Mouse (Mus musculus): ENCODE data around the gene Pappa. TPM values are rescaled to one million over a fixed set of nuclear protein-coding genes. Genes with fewer than 3 reads are reported as not detected.

The Pappa gene
- 1.3 and 1.6 TPM in 2 replicates for polyA plus RNA-seq (2016; fragmentation: Nextera tagmentation; extraction: Ambion mirVana)

- H3K9me3 ChIP-seq (replicated peaks): no peaks in the 10 kb centered on the region
- H3K4me2 ChIP-seq (replicated peaks): peak within 1 kb of the TSS; percentile 91
- H3K4me3 ChIP-seq: peak within 1 kb of the TSS; percentile 59
- H3K27ac ChIP-seq: no peak within 1 kb of the TSS
- under 1% methylated on average over 15 of the region's 16 CpGs for WGBS
- H3K27me3 ChIP-seq: peaks cover 21% of the 10 kb centered on the region
- no peaks in the 10 kb centered on the region for H3K36me3 ChIP-seq
- H3K4me1 ChIP-seq: peaks cover 25% of the 10 kb centered on the region
- peak within 1 kb of the TSS; percentile 72 for H3K9ac ChIP-seq
- no peak for ATAC-seq (ENCODE audit: low FRiP score)
Observed at GRCm38 (mm10) chr4:65123741-65124224, at the start of gene Pappa. Gene Pappa (plus strand): TSS chr4:65124174.

- H3K4me1 ChIP-seq: no peaks in the 10 kb centered on the region
- H3K4me2 ChIP-seq (replicated peaks): no peak overlapping the region
- no peaks in the 10 kb centered on the region for H3K36me3 ChIP-seq
- H3K9ac ChIP-seq: no peak overlapping the region
- no peak overlapping the region for H3K27ac ChIP-seq
- 87% methylated on average over 6 of the region's 6 CpGs for WGBS
- no peaks in the 10 kb centered on the region for H3K9me3 ChIP-seq (replicated peaks)
- H3K27me3 ChIP-seq: no peaks in the 10 kb centered on the region
- ATAC-seq (ENCODE audit: low FRiP score): no peak
- H3K4me3 ChIP-seq: no peak overlapping the region
Observed at GRCm38 (mm10) chr4:65077906-65078615, 45.9 kb upstream of the Pappa start.

- no peaks in the 10 kb centered on the region for H3K9me3 ChIP-seq (replicated peaks)
- no peak overlapping the region for H3K4me3 ChIP-seq
- 78% methylated on average over 1 of the region's 1 CpGs for WGBS
- no peak overlapping the region for H3K9ac ChIP-seq
- H3K4me2 ChIP-seq (replicated peaks): no peak overlapping the region
- no peak overlapping the region for H3K27ac ChIP-seq
- H3K4me1 ChIP-seq: no peaks in the 10 kb centered on the region
- H3K36me3 ChIP-seq: no peaks in the 10 kb centered on the region
- H3K27me3 ChIP-seq: no peaks in the 10 kb centered on the region
- ATAC-seq (ENCODE audit: low FRiP score): no peak
Observed at GRCm38 (mm10) chr4:65086864-65087263, 37.1 kb upstream of the Pappa start.

- H3K9ac ChIP-seq: no peak overlapping the region
- no peak for ATAC-seq (ENCODE audit: low FRiP score)
- H3K4me3 ChIP-seq: no peak overlapping the region
- no peaks in the 10 kb centered on the region for H3K36me3 ChIP-seq
- H3K27me3 ChIP-seq: no peaks in the 10 kb centered on the region
- no peaks in the 10 kb centered on the region for H3K4me1 ChIP-seq
- no peaks in the 10 kb centered on the region for H3K9me3 ChIP-seq (replicated peaks)
- no peak overlapping the region for H3K27ac ChIP-seq
- no peak overlapping the region for H3K4me2 ChIP-seq (replicated peaks)
- WGBS: 88% methylated on average over 5 of the region's 5 CpGs
Observed at GRCm38 (mm10) chr4:65087592-65087991, 36.4 kb upstream of the Pappa start.

GRCm38 (mm10) chr4:65092191-65092590 lies 31.8 kb upstream of the Pappa start:
- ATAC-seq (ENCODE audit: low FRiP score): no peak
- Histone ChIP-seq H3K4me2 (replicated peaks) (no peak overlapping the region), H3K4me3 (no peak overlapping the region), H3K9me3 (replicated peaks) (no peaks in the 10 kb centered on the region), H3K4me1 (no peaks in the 10 kb centered on the region), H3K9ac (no peak overlapping the region), H3K27me3 (no peaks in the 10 kb centered on the region), H3K36me3 (no peaks in the 10 kb centered on the region), H3K27ac (no peak overlapping the region)
- WGBS: 6% methylated on average over 1 of the region's 1 CpGs

- Histone ChIP-seq H3K4me1 (peaks cover 14% of the 10 kb centered on the region), H3K4me3 (no peak overlapping the region)
- WGBS: 84% methylated on average over 1 of the region's 1 CpGs
Observed at GRCm38 (mm10) chr4:65120329-65120728, 3.6 kb upstream of the Pappa start.

GRCm38 (mm10) chr4:65122841-65123240 lies 1.1 kb upstream of the Pappa start:
- WGBS: 0% methylated on average over 2 of the region's 2 CpGs
- no peak for ATAC-seq (ENCODE audit: low FRiP score)

More at GRCm38 (mm10) chr4:65120329-65120728, 3.6 kb upstream of the Pappa start:
- H3K9me3 ChIP-seq (replicated peaks): no peaks in the 10 kb centered on the region
- H3K27me3 ChIP-seq: peaks cover 7% of the 10 kb centered on the region
- no peak for ATAC-seq (ENCODE audit: low FRiP score)
- no peak overlapping the region for H3K4me2 ChIP-seq (replicated peaks)
- H3K9ac ChIP-seq: no peak overlapping the region
- no peak overlapping the region for H3K27ac ChIP-seq
- no peaks in the 10 kb centered on the region for H3K36me3 ChIP-seq

GRCm38 (mm10) chr4:65124369-65125151 lies 586 bp downstream of the Pappa start:
- peaks cover 25% of the 10 kb centered on the region for H3K4me1 ChIP-seq
- H3K27ac ChIP-seq: no peak overlapping the region
- peaks cover 21% of the 10 kb centered on the region for H3K27me3 ChIP-seq
- peak overlapping the region; percentile 72 for H3K9ac ChIP-seq
- peak; percentile 76 for ATAC-seq (ENCODE audit: low FRiP score)
- no peaks in the 10 kb centered on the region for H3K36me3 ChIP-seq
- peak overlapping the region; percentile 91 for H3K4me2 ChIP-seq (replicated peaks)
- 1% methylated on average over 76 of the region's 80 CpGs for WGBS
- no peaks in the 10 kb centered on the region for H3K9me3 ChIP-seq (replicated peaks)
- H3K4me3 ChIP-seq: peak overlapping the region; percentile 59

More at GRCm38 (mm10) chr4:65122841-65123240, 1.1 kb upstream of the Pappa start:
- H3K4me2 ChIP-seq (replicated peaks): peak overlapping the region; percentile 91; the same call in 1 of the 2 replicates
- H3K9ac ChIP-seq: no peak overlapping the region
- H3K9me3 ChIP-seq (replicated peaks): no peaks in the 10 kb centered on the region
- no peak overlapping the region for H3K4me3 ChIP-seq
- peaks cover 25% of the 10 kb centered on the region for H3K4me1 ChIP-seq
- H3K27me3 ChIP-seq: peaks cover 15% of the 10 kb centered on the region
- H3K27ac ChIP-seq: no peak overlapping the region
- H3K36me3 ChIP-seq: no peaks in the 10 kb centered on the region

- ATAC-seq (ENCODE audit: low FRiP score): 0 out of 2 replicates have a peak, but pooled peaks have one; percentile 12
- Histone ChIP-seq H3K27ac (peak overlapping the region; percentile 30; the same call in 1 of the 2 replicates), H3K36me3 (no peaks in the 10 kb centered on the region), H3K4me2 (replicated peaks) (peak overlapping the region; percentile 91), H3K9me3 (replicated peaks) (no peaks in the 10 kb centered on the region), H3K4me1 (peaks cover 25% of the 10 kb centered on the region), H3K27me3 (peaks cover 21% of the 10 kb centered on the region), H3K4me3 (peak overlapping the region; percentile 59), H3K9ac (peak overlapping the region; percentile 72)
- under 1% methylated on average over 30 of the region's 30 CpGs for WGBS
Observed at GRCm38 (mm10) chr4:65125341-65126332, 1.7 kb downstream of the Pappa start.

GRCm38 (mm10) chr4:65126451-65127290 lies 2.7 kb downstream of the Pappa start:
- peak overlapping the region; percentile 91 for H3K4me2 ChIP-seq (replicated peaks)
- WGBS: 8% methylated on average over 23 of the region's 23 CpGs
- H3K9me3 ChIP-seq (replicated peaks): no peaks in the 10 kb centered on the region
- H3K9ac ChIP-seq: peak overlapping the region; percentile 72; the same call in 1 of the 2 replicates
- peak overlapping the region; percentile 59 for H3K4me3 ChIP-seq
- peaks cover 25% of the 10 kb centered on the region for H3K4me1 ChIP-seq
- peak; percentile 32; the same call in 1 of the 2 replicates for ATAC-seq (ENCODE audit: low FRiP score)
- no peak overlapping the region for H3K27ac ChIP-seq
- peaks cover 21% of the 10 kb centered on the region for H3K27me3 ChIP-seq
- no peaks in the 10 kb centered on the region for H3K36me3 ChIP-seq

GRCm38 (mm10) chr4:65127291-65127590 lies 3.3 kb downstream of the Pappa start:
- H3K4me3 ChIP-seq: no peak overlapping the region
- peak; percentile 11; the same call in 1 of the 2 replicates for ATAC-seq (ENCODE audit: low FRiP score)
- H3K36me3 ChIP-seq: no peaks in the 10 kb centered on the region
- H3K4me1 ChIP-seq: peaks cover 25% of the 10 kb centered on the region
- peak overlapping the region; percentile 91 for H3K4me2 ChIP-seq (replicated peaks)
- H3K9ac ChIP-seq: no peak overlapping the region
- no peaks in the 10 kb centered on the region for H3K9me3 ChIP-seq (replicated peaks)
- no peak overlapping the region for H3K27ac ChIP-seq
- WGBS: 15% methylated on average over 6 of the region's 6 CpGs
- peaks cover 21% of the 10 kb centered on the region for H3K27me3 ChIP-seq
